Mouse (Mus musculus) MEL (cell line): ENCODE results near the gene Dlg2. TPM values are rescaled to one million over a fixed set of nuclear protein-coding genes. Genes with fewer than 3 reads are reported as not detected.

Experiments
- DNase-seq: peaks from one replicate; pipeline ENCODE4 v3.0.0; 2011; ENCODE audit warnings: low read depth, low spot score
- H3K27ac ChIP-seq: 2 replicates; pipeline ENCODE4 v1.5.1; 2012; ENCODE audit warnings: low read depth, mild to moderate bottlenecking, control low read depth, low read length, moderate library complexity; ENCODE audit not compliant: control insufficient read depth
- H3K27me3 ChIP-seq, 2 experiments: fragments of 150-350 bp in 1 of 2; sonication (generic) in 1 of 2; 2 replicates each; pipeline ENCODE4 v1.6.1; 2012; ENCODE audit warnings: low read length in 2 of 2, mild to moderate bottlenecking in 2 of 2, improper control_type of control experiment in 1 of 2, moderate library complexity in 1 of 2; ENCODE audit not compliant: insufficient read depth in 2 of 2, control insufficient read depth in 1 of 2
- H3K36me3 ChIP-seq, 2 experiments: 2 replicates each; pipeline ENCODE4 v1.6.1; 2012 to 2014; ENCODE audit warnings: low read length in 2 of 2, improper control_type of control experiment in 1 of 2, inconsistent platforms in 1 of 2, mild to moderate bottlenecking in 1 of 2; ENCODE audit not compliant: insufficient read depth in 2 of 2, control insufficient read depth in 1 of 2
- H3K4me1 ChIP-seq, 2 experiments: fragments of 150-350 bp in 1 of 2; sonication (generic) in 1 of 2; 2 replicates each; pipeline ENCODE4 v1.6.1; 2012; ENCODE audit warnings: low read length in 2 of 2, improper control_type of control experiment in 1 of 2, mild to moderate bottlenecking in 1 of 2; ENCODE audit not compliant: insufficient read depth in 2 of 2, control insufficient read depth in 1 of 2
- H3K4me3 ChIP-seq, 2 experiments: fragments of 150-350 bp in 1 of 2; sonication (generic) in 1 of 2; 2 replicates each; pipeline ENCODE4 v1.5.1; 2012; ENCODE audit warnings: low read depth in 2 of 2, low read length in 2 of 2, mild to moderate bottlenecking in 2 of 2, moderate library complexity in 2 of 2, control low read depth in 1 of 2, improper control_type of control experiment in 1 of 2; ENCODE audit not compliant: control insufficient read depth in 1 of 2, insufficient read depth in 1 of 2
- H3K79me2 ChIP-seq: 2 replicates; pipeline ENCODE4 v1.6.1; 2012; ENCODE audit warnings: mild to moderate bottlenecking, low read length, moderate library complexity; ENCODE audit not compliant: control insufficient read depth, poor library complexity, insufficient read depth
- H3K9ac ChIP-seq: 2 replicates; pipeline ENCODE4 v1.6.1; 2012; ENCODE audit warnings: low read depth, mild to moderate bottlenecking, control low read depth, low read length, moderate library complexity; ENCODE audit not compliant: control insufficient read depth, poor library complexity, severe bottlenecking
- H3K9me3 ChIP-seq: fragments of 150-350 bp; sonication (generic); replicated peaks from 2 replicates; pipeline ENCODE4 v1.6.1; 2012; ENCODE audit warnings: mild to moderate bottlenecking, low read length, improper control_type of control experiment, moderate library complexity; ENCODE audit not compliant: insufficient read depth
- BHLHE40 ChIP-seq: IDR thresholded peaks from 2 replicates; pipeline ENCODE4 v1.6.1; 2012; ENCODE audit warnings: low read depth, mild to moderate bottlenecking, inconsistent platforms, low read length, improper control_type of control experiment, borderline replicate concordance
- CTCF ChIP-seq, 3 experiments: IDR thresholded peaks in 2 of 3; conservative IDR thresholded peaks in 1 of 3; 2 replicates each; pipeline ENCODE4 v1.5.1; 2011 to 2012; ENCODE audit warnings: low read length in 3 of 3, low read depth in 2 of 3, mild to moderate bottlenecking in 2 of 3, improper control_type of control experiment in 1 of 3, inconsistent platforms in 1 of 3, mixed read lengths in 1 of 3, moderate library complexity in 1 of 3; ENCODE audit not compliant: control insufficient read depth in 1 of 3, insufficient read depth in 1 of 3, poor library complexity in 1 of 3, severe bottlenecking in 1 of 3
- ELF1 ChIP-seq: IDR thresholded peaks from 2 replicates; pipeline ENCODE4 v1.6.1; 2014; ENCODE audit warnings: low read depth, mild to moderate bottlenecking, inconsistent platforms, low read length, improper control_type of control experiment, moderate library complexity
- GATA1 ChIP-seq: IDR thresholded peaks from 2 replicates; pipeline ENCODE4 v1.6.1; 2011; ENCODE audit warnings: low read depth, low read length, improper control_type of control experiment
- HCFC1 ChIP-seq: IDR thresholded peaks from 2 replicates; pipeline ENCODE4 v1.6.1; 2012; ENCODE audit warnings: low read depth, mild to moderate bottlenecking, inconsistent platforms, low read length, improper control_type of control experiment, moderate library complexity
- JUND ChIP-seq: IDR thresholded peaks from 2 replicates; pipeline ENCODE4 v1.6.1; 2011; ENCODE audit warnings: low read depth, mild to moderate bottlenecking, improper control_type of control experiment, low read length
- KAT2A ChIP-seq: conservative IDR thresholded peaks from 2 replicates; pipeline ENCODE4 v1.6.1; 2012; ENCODE audit warnings: low read depth, low read length, improper control_type of control experiment, inconsistent platforms
- MAFK ChIP-seq: IDR thresholded peaks from 2 replicates; pipeline ENCODE4 v1.6.1; 2011; ENCODE audit warnings: low read depth, mild to moderate bottlenecking, low read length, improper control_type of control experiment, borderline replicate concordance
- MAZ ChIP-seq: IDR thresholded peaks from 2 replicates; pipeline ENCODE4 v1.6.1; 2012; ENCODE audit warnings: low read depth, mild to moderate bottlenecking, inconsistent platforms, low read length, improper control_type of control experiment
- MXI1 ChIP-seq: IDR thresholded peaks from 2 replicates; pipeline ENCODE4 v1.6.1; 2011; ENCODE audit warnings: mild to moderate bottlenecking, low read depth, low read length, improper control_type of control experiment
- MYB ChIP-seq: IDR thresholded peaks from 2 replicates; pipeline ENCODE4 v1.6.1; 2011; ENCODE audit warnings: mild to moderate bottlenecking, low read depth, low read length, improper control_type of control experiment
- POLR2A ChIP-seq, 2 experiments: IDR thresholded peaks; 2 replicates each; pipeline ENCODE4 v1.6.1; 2011 to 2012; ENCODE audit warnings: low read length in 2 of 2, mild to moderate bottlenecking in 2 of 2, control low read depth in 1 of 2, improper control_type of control experiment in 1 of 2, low read depth in 1 of 2, moderate library complexity in 1 of 2; ENCODE audit not compliant: control insufficient read depth in 1 of 2, insufficient read depth in 1 of 2, poor library complexity in 1 of 2
- POLR2AphosphoS2 ChIP-seq: IDR thresholded peaks from 2 replicates; pipeline ENCODE4 v1.6.1; 2011; ENCODE audit warnings: low read length, improper control_type of control experiment
- POLR2AphosphoS5 ChIP-seq: IDR thresholded peaks from 2 replicates; pipeline ENCODE4 v1.6.1; 2012; ENCODE audit warnings: low read depth, borderline replicate concordance, mild to moderate bottlenecking, inconsistent platforms, low read length, moderate library complexity, mixed read lengths
- RAD21 ChIP-seq: IDR thresholded peaks from 2 replicates; pipeline ENCODE4 v1.6.1; 2011; ENCODE audit warnings: mild to moderate bottlenecking, low read depth, low read length, improper control_type of control experiment
- RCOR1 ChIP-seq: IDR thresholded peaks from 2 replicates; pipeline ENCODE4 v1.6.1; 2012; ENCODE audit warnings: low read depth, mild to moderate bottlenecking, inconsistent platforms, low read length, improper control_type of control experiment
- SIN3A ChIP-seq: IDR thresholded peaks from 2 replicates; pipeline ENCODE4 v1.6.1; 2012; ENCODE audit warnings: low read length, improper control_type of control experiment, inconsistent platforms
- SMC3 ChIP-seq: IDR thresholded peaks from 2 replicates; pipeline ENCODE4 v1.6.1; 2011; ENCODE audit warnings: low read depth, low read length, improper control_type of control experiment
- TAL1 ChIP-seq: IDR thresholded peaks from 2 replicates; pipeline ENCODE4 v1.6.1; 2012; ENCODE audit warnings: mild to moderate bottlenecking, inconsistent platforms, low read length, moderate library complexity, mixed read lengths
- TBP ChIP-seq: IDR thresholded peaks from 2 replicates; pipeline ENCODE4 v1.8.0; 2011; ENCODE audit warnings: low read depth, low read length, improper control_type of control experiment
- TCF12 ChIP-seq: IDR thresholded peaks from 2 replicates; pipeline ENCODE4 v1.6.1; 2014; ENCODE audit warnings: low read depth, mild to moderate bottlenecking, inconsistent platforms, low read length, improper control_type of control experiment, moderate library complexity
- UBTF ChIP-seq: IDR thresholded peaks from 2 replicates; pipeline ENCODE4 v1.6.1; 2012; ENCODE audit warnings: low read depth, mild to moderate bottlenecking, inconsistent platforms, low read length, improper control_type of control experiment, moderate library complexity, borderline replicate concordance; ENCODE audit not compliant: insufficient read depth
- USF2 ChIP-seq, 2 experiments: IDR thresholded peaks; 2 replicates each; pipeline ENCODE4 v1.6.1; 2011 to 2012; ENCODE audit warnings: improper control_type of control experiment in 2 of 2, low read length in 2 of 2, borderline replicate concordance in 1 of 2, inconsistent platforms in 1 of 2, low read depth in 1 of 2, mild to moderate bottlenecking in 1 of 2; ENCODE audit not compliant: insufficient read depth in 1 of 2
- ZC3H11A ChIP-seq: IDR thresholded peaks from 2 replicates; pipeline ENCODE4 v1.6.1; 2012; ENCODE audit warnings: low read depth, mild to moderate bottlenecking, inconsistent platforms, low read length, improper control_type of control experiment
- ZMIZ1 ChIP-seq: IDR thresholded peaks from 2 replicates; pipeline ENCODE4 v1.6.1; 2012; ENCODE audit warnings: low read depth, mild to moderate bottlenecking, inconsistent platforms, low read length, improper control_type of control experiment, moderate library complexity
- polyA plus RNA-seq, 2 experiments: library from polyadenylated mRNA; stranded (reverse) in 1 of 2; unstranded in 1 of 2; fragments of >175 nt in 1 of 2; fragments of >200 nt in 1 of 2; gene quantifications; 2 replicates each; pipeline versions ENCODE4 v1.2.1 to v1.2.4; 2012; ENCODE audit warnings: low replicate concordance in 2 of 2, low read depth in 1 of 2; ENCODE audit not compliant: insufficient read length in 2 of 2, insufficient read depth in 1 of 2, missing spikeins in 1 of 2
- total RNA-seq: library from RNA; depleted of rRNA; stranded (reverse); fragments of 300-350 nt; gene quantifications from 2 replicates; pipeline ENCODE4 v1.2.3, GENCODE M21; 2012

Dlg2 gene
- total and polyA plus RNA-seq, 3 experiments, result 0.04 TPM; not detected in 2

DNA sequence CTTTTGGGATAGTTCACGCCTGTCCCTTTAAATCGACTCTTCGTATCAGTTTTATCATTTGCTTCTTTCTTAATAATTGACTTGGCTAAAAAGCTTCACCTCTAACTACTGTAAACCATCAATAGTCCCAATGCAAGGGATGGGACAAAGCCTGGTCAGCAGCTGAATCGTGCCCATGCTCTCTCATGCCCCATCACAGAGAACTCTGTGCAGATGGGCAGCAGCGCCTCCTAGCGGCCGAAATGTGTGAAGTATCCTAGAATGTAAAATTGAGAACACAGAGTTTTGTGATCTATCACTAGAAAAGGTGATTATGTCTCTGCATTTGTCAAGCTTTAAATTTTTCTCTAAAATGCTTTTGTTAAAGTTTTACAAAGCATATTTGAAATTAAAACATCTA, 1550.6 kb downstream of the Dlg2 start:
- H3K27me3 ChIP-seq, result no peaks in the 10 kb centered on the region
- DNase-seq, result peak; percentile 17
- H3K79me2 ChIP-seq, result no peaks in the 10 kb centered on the region
- H3K9me3 ChIP-seq, result no peaks in the 10 kb centered on the region
- H3K36me3 ChIP-seq, result no peaks in the 10 kb centered on the region
- no peak overlapping the region for H3K4me3 ChIP-seq
- no peak overlapping the region for H3K27ac ChIP-seq
- no peaks in the 10 kb centered on the region for H3K4me1 ChIP-seq
- no peak overlapping the region for H3K9ac ChIP-seq
- TF ChIP-seq HCFC1 (no peak), RAD21 (peak; percentile 30), CTCF (IDR thresholded peaks at IDR 0.05 in 2 of 3, conservative IDR thresholded peaks at IDR 0.05 in 1 of 3; ENCODE audit: control insufficient read depth in 1 of 3, insufficient read depth in 1 of 3, low read depth in 2 of 3, low read length in 3 of 3, poor library complexity in 1 of 3, severe bottlenecking in 1 of 3) (peak; percentile 45 to 69 (median 53)), SIN3A (no peak), POLR2AphosphoS5 (no peak), TBP (no peak), ELF1 (no peak), GATA1 (no peak), JUND (no peak), SMC3 (peak; percentile 11; the same call in 1 of the 2 replicates)

DNA sequence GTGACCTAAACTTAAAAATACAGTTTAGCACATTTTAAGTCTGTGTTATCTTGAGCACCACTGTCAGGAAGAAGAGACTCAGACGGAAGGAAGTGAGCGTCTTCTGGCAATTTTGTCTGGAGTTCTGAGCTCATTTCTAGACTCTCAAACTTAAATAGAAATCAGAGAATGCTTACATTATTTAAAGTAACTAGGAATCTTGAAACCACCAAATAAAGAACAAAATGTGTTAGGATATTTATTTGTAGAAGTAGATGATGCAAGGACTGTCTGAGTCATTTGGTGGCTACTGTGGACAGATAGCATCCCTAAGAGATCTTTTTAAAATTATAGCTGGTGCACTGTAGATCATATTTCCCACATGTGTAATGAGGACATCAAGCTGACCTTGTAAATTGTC, 1557.8 kb downstream of the Dlg2 start:
- H3K36me3 ChIP-seq, result no peaks in the 10 kb centered on the region
- no peaks in the 10 kb centered on the region for H3K4me1 ChIP-seq
- no peak overlapping the region for H3K27ac ChIP-seq
- TF ChIP-seq TAL1 (no peak), SIN3A (no peak), POLR2A (IDR thresholded peaks at IDR 0.05; ENCODE audit: control insufficient read depth in 1 of 2, insufficient read depth in 1 of 2, low read depth in 1 of 2, low read length in 2 of 2, poor library complexity in 1 of 2) (no peak), TCF12 (no peak), MAFK (no peak), MXI1 (no peak)
- H3K4me3 ChIP-seq, result no peak overlapping the region
- no peaks in the 10 kb centered on the region for H3K9me3 ChIP-seq
- DNase-seq, result no peak
- no peak overlapping the region for H3K9ac ChIP-seq
- H3K79me2 ChIP-seq, result no peaks in the 10 kb centered on the region
- H3K27me3 ChIP-seq, result no peaks in the 10 kb centered on the region

DNA sequence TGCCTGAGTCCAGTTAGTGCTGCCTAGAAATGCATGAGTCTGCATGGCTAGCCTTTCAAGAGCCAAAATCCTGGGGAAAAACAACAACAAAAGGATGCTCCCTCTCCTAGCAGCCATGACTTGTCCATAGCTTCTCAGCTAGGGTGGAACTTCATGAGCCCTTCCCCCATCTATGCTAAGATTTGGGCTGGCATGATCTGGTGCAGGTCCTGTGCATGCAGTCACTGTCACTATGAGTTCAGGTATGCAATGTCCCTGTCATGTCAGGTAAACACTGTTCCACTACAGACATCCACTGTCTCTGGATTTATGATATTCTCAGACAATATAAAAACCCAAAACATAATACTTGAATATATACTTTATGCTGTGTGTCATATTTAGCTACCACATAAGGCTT, 1563.7 kb downstream of the Dlg2 start:
- H3K4me1 ChIP-seq, result no peaks in the 10 kb centered on the region
- H3K9me3 ChIP-seq, result no peaks in the 10 kb centered on the region
- no peaks in the 10 kb centered on the region for H3K36me3 ChIP-seq
- DNase-seq, result no peak
- H3K27ac ChIP-seq, result no peak overlapping the region
- TF ChIP-seq MAFK (no peak), MYB (no peak), USF2 (IDR thresholded peaks at IDR 0.05; ENCODE audit: borderline replicate concordance in 1 of 2, insufficient read depth in 1 of 2, low read depth in 1 of 2, low read length in 2 of 2) (no peak), KAT2A (no peak), POLR2AphosphoS2 (no peak), RCOR1 (no peak), MAZ (no peak), SMC3 (no peak), JUND (no peak), ZMIZ1 (no peak), SIN3A (no peak), BHLHE40 (no peak), ZC3H11A (no peak), RAD21 (no peak), ELF1 (no peak), TBP (no peak), UBTF (no peak)
- TF ChIP-seq, all 39 proteins: peak for 0
- H3K27me3 ChIP-seq, result no peaks in the 10 kb centered on the region
- H3K79me2 ChIP-seq, result no peaks in the 10 kb centered on the region
- no peak overlapping the region for H3K4me3 ChIP-seq
- no peak overlapping the region for H3K9ac ChIP-seq
